Mouse (Mus musculus) neural tube, embryonic 12.5 days (tissue): Measurements from ENCODE around the gene Ftl1. TPM values are rescaled to one million over a fixed set of nuclear protein-coding genes. Genes with fewer than 3 reads are reported as not detected.
"Not testable (repeated sequence)": the region's sequence is repeated elsewhere in the genome, so short reads cannot be mapped to it uniquely, and the experiment has no call there.

ENCODE experiments used
- ATAC-seq: fragments of 200-750 bp; cut with Nextera tagmentation; 2 replicates; pipeline ENCODE4 v1.8.0; 2017; ENCODE audit warnings: low read depth, mild to moderate bottlenecking, moderate TSS enrichment, moderate library complexity; ENCODE audit not compliant: low FRiP score
- H3K27ac ChIP-seq: fragments of 300-500 bp; sonication (generic); 2 replicates; pipeline ENCODE4 v1.5.1; 2016
- H3K27me3 ChIP-seq: fragments of 300-500 bp; sonication (generic); replicated peaks from 2 replicates; pipeline ENCODE4 v1.6.1; 2016; ENCODE audit warnings: mild to moderate bottlenecking
- H3K36me3 ChIP-seq: fragments of 300-500 bp; sonication (generic); 2 replicates; pipeline ENCODE4 v1.6.1; 2016; ENCODE audit warnings: mild to moderate bottlenecking
- H3K4me1 ChIP-seq: fragments of 300-500 bp; sonication (generic); 2 replicates; pipeline ENCODE4 v1.6.1; 2016
- H3K4me2 ChIP-seq: fragments of 300-500 bp; sonication (generic); replicated peaks from 2 replicates; pipeline ENCODE4 v1.6.1; 2016; ENCODE audit warnings: mild to moderate bottlenecking
- H3K4me3 ChIP-seq: fragments of 300-500 bp; sonication (generic); 2 replicates; pipeline ENCODE4 v1.5.1; 2016
- H3K9ac ChIP-seq: fragments of 300-500 bp; sonication (generic); 2 replicates; pipeline ENCODE4 v1.6.1; 2016; ENCODE audit warnings: mild to moderate bottlenecking
- H3K9me3 ChIP-seq: fragments of 300-500 bp; sonication (generic); 2 replicates; pipeline ENCODE4 v1.6.1; 2016; ENCODE audit warnings: mild to moderate bottlenecking
- WGBS: fragments of 180-500 bp; shearing (Covaris S2); methylation state at CpG from one replicate; pipeline ENCODE4 v1.1.7; 2016; 5-methylcytosine and 5-hydroxymethylcytosine counted together
- polyA plus RNA-seq: library from polyadenylated mRNA; unstranded; fragments of >200 nt; fragmentation: Nextera tagmentation; extraction: Ambion mirVana; gene quantifications from 2 replicates; pipeline ENCODE4 v1.2.1, GENCODE M21; 2016

The Ftl1 gene
- polyA plus RNA-seq, 1 experiment from 2014 or later, result 5,746 TPM

DNA sequence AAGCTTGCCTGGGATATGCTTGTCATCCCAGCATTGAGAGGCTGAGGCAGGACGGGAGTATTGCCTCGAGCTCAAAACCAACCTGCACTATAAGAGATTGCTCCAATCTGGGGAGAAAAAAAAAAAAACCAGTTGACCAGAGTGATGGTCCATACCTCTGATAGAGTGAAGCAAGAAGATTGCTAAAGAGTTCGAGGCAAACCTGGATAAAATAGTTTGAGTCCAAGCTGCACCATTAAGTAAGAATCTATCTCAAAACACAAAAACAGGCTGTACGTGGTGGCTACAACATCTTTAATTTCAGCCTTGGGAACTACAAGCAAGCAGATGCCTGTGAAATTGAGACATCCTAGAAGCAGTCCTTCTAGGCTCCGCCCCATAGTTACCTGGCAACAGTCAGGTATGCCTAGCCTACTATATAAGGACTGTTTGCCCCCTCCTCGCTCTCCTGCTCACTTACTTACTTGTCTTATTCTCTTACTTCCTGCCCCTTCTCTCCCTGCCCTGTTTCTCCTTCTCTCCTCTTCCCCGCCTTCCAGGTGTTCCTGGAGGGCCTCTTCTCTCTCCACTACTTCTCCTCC is 7.5 kb upstream of the Ftl1 start:
- ATAC-seq, result peak; percentile 41
- Histone ChIP-seq H3K9me3 (no peaks in the 10 kb centered on the region), H3K27ac (no peak overlapping the region), H3K9ac (peak overlapping the region; percentile 89; the same call in 1 of the 2 replicates), H3K36me3 (peaks cover 33% of the 10 kb centered on the region), H3K27me3 (no peaks in the 10 kb centered on the region), H3K4me3 (peak overlapping the region; percentile 91), H3K4me2 (peak overlapping the region; percentile 77), H3K4me1 (peaks cover 20% of the 10 kb centered on the region)
- WGBS, result 40% methylated on average over 7 of the region's 7 CpGs

DNA sequence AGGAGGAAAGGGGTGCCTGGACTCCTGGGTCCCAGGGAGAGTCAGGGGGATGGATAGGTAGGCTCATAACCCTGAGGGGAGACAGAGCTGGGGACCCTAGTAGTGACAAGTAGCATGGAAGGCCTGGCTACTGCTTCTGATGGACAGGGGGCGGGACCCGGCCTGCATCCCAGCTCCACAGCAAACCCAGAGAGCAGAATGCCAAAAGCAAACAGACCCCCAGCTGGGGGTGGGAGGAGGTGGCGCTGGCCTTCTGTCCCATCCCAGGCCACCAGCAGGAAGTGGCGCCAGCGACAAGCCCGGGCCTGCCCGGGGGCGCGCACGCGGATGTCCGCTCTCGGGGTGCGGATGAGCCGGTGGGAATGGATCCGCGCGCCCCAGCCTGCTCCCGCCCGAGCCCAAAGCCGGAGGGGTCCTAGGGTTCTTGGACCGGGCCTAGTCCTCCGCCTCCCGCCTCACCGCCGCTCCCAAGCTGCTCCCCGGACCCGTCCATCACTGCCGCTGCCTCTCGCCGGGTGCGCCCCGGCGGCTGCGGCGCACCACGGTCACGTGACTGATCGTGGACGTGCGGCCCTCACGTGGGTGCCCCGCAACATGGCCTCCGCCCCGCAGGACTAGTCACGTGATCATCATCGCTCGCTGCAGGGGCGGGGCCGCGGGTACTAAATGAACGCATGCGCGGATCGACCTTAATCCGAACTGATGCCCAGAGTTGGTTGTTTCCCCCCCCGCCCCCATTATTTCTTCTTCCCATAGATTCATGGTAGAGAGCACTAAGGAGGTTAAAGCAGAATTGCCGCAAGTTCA is 6.8 kb upstream of the Ftl1 start, which contains the start of gene Bax:
Gene Bax, minus strand, starts transcription at position 616 of the 807 bp plus-strand sequence.
- Histone ChIP-seq H3K36me3 (peaks cover 34% of the 10 kb centered on the region), H3K9ac (peak within 1 kb of the TSS; percentile 89), H3K27ac (no peak within 1 kb of the TSS), H3K4me2 (peak within 1 kb of the TSS; percentile 77), H3K4me1 (peaks cover 23% of the 10 kb centered on the region), H3K27me3 (no peaks in the 10 kb centered on the region), H3K4me3 (peak within 1 kb of the TSS; percentile 91), H3K9me3 (no peaks in the 10 kb centered on the region)
- peak; percentile 72 for ATAC-seq
- WGBS, result under 1% methylated on average over 58 of the region's 58 CpGs

DNA sequence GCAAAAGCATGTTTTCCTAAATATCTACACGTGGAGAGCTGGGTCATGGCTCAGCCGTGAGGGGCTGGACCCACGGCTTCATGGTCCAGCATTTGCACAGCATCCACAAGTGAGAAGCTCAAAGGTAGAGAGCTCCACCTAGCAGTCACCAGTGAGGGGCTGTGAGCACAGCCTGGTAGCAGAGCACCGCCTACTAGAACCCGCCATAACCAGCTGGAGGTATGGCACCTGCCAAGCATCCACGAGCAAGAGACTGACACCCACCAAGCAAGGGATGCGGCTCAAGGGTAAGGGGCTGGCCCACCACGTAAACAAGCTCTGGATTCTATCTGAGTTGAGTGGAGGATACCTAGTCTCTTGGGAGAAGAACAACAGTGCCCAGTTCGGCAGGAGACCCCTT is 5.9 kb upstream of the Ftl1 start:
- H3K4me1 ChIP-seq, result peaks cover 30% of the 10 kb centered on the region
- ATAC-seq, result no peak
- no peak overlapping the region for H3K27ac ChIP-seq
- peaks cover 34% of the 10 kb centered on the region for H3K36me3 ChIP-seq
- peak overlapping the region; percentile 77 for H3K4me2 ChIP-seq
- H3K9me3 ChIP-seq, result no peaks in the 10 kb centered on the region
- peak overlapping the region; percentile 91 for H3K4me3 ChIP-seq
- 82% methylated on average over 9 of the region's 9 CpGs for WGBS
- peak overlapping the region; percentile 89 for H3K9ac ChIP-seq
- no peaks in the 10 kb centered on the region for H3K27me3 ChIP-seq

DNA sequence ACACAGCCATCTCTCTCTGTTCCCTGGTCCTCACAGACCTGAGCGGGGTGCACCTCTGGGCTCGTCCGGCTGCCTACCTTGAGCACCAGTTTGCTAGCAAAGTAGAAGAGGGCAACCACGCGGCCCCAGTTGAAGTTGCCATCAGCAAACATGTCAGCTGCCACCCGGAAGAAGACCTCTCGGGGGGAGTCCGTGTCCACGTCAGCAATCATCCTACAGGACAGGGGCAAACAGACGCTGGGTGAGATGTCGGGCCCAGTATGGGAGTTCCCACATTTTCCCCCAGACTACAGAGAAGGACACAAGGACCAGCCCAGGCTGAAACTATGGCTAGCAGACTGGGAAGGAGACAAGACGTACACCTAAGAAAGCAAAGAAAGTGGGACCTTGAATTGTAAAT is 5.4 kb upstream of the Ftl1 start:
- H3K4me3 ChIP-seq, result 0 out of 2 replicates have a peak overlapping the region, but pooled peaks have one; percentile 91
- WGBS, result 96% methylated on average over 12 of the region's 12 CpGs
- H3K4me2 ChIP-seq, result peak overlapping the region; percentile 77
- H3K9me3 ChIP-seq, result no peaks in the 10 kb centered on the region
- no peaks in the 10 kb centered on the region for H3K27me3 ChIP-seq
- ATAC-seq, result no peak
- H3K9ac ChIP-seq, result no peak overlapping the region
- peaks cover 34% of the 10 kb centered on the region for H3K4me1 ChIP-seq
- H3K27ac ChIP-seq, result no peak overlapping the region
- H3K36me3 ChIP-seq, result peaks cover 34% of the 10 kb centered on the region

DNA sequence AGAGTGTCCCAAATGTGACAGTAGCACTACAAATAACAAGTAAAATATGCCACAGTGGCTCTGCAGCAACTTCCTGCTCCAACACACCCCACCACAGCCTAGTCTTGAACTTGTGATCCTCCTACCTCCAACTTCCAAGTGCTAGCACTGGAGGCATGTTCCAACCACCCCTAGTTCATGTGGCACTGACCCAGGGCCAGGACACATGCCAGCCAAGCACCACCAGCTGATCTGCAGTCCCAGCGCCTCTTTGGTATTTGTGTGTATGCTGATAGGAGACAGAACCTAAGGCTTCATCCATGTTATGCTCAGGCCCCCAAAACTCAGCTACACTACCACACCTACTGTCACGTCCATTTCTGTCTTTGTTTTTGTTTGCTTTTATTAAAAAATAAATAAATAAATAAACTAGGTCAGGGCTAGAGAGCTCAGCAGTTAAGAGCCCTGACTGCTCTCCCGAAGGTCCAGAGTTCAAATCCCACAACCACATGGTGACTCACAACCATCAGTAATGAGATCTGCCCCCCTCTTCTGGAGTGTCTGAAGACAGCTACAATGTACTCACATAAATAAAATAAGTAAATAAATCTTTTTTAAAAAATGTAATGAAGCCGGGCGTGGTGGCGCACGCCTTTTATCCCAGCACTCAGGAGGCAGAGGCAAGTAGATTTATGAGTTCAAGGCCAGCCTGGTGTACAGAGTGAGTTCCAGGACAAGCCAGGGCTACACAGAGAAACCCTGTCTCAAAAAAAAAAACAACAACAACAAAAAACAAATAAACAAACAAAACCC is 4.5 kb upstream of the Ftl1 start:
- no peak overlapping the region for H3K4me2 ChIP-seq
- H3K9ac ChIP-seq, result no peak overlapping the region
- H3K27ac ChIP-seq, result no peak overlapping the region
- H3K4me3 ChIP-seq, result no peak overlapping the region
- WGBS, result 93% methylated on average over 7 of the region's 7 CpGs
- no peak for ATAC-seq
- H3K4me1 ChIP-seq, result peaks cover 34% of the 10 kb centered on the region
- H3K9me3 ChIP-seq, result no peaks in the 10 kb centered on the region
- H3K27me3 ChIP-seq, result no peaks in the 10 kb centered on the region
- peaks cover 34% of the 10 kb centered on the region for H3K36me3 ChIP-seq

DNA sequence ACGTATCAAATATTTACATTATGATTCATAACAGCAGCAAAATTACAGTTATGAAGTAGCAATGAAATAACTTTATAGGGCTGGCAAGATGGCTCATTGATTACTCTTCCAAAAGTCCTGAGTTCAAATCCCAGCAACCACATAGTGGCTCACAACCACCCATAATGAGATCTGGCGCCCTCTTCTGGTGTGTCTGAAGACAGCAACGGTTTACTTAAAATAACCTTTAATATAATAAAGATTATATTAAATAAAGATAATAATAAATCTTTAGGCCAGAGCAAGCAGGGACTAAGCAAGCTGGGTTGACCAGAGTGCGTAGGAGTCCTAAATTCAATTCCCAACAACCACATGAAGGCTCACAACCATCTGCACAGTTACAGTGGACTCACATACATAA is 3.2 kb upstream of the Ftl1 start:
- H3K9ac ChIP-seq, H3K4me3 ChIP-seq, ATAC-seq, H3K4me2 ChIP-seq, H3K9me3 ChIP-seq, H3K27ac ChIP-seq, H3K27me3 ChIP-seq: not testable (repeated sequence)
- Histone ChIP-seq H3K4me1 (peaks cover 39% of the 10 kb centered on the region), H3K36me3 (peaks cover 39% of the 10 kb centered on the region)
- WGBS, result 86% methylated on average over 4 of the region's 4 CpGs

DNA sequence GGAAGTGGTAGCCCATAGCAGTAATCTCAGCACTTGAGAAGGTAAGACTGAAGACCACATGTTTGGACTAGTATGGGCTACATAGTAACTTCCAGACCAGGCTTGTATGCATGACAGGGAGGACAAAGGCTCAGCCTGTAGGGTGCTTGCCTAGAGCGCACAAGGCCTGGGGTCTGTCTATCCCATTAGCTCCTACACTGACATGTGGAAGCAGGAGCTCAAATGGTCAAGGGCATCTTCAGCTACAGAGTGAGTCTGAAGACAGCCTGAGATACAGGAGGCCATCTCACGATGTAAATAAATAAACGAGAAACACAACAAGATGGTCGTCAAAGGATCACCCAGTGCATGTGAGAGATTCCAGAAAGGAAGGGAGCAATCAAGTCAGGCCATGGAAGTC is 2.6 kb upstream of the Ftl1 start:
- 90% methylated on average over 4 of the region's 4 CpGs for WGBS
- Histone ChIP-seq H3K9me3 (no peaks in the 10 kb centered on the region), H3K9ac (no peak overlapping the region), H3K4me3 (no peak overlapping the region), H3K4me1 (peaks cover 44% of the 10 kb centered on the region), H3K36me3 (peaks cover 44% of the 10 kb centered on the region), H3K27ac (no peak overlapping the region), H3K4me2 (no peak overlapping the region), H3K27me3 (no peaks in the 10 kb centered on the region)
- ATAC-seq, result no peak

DNA sequence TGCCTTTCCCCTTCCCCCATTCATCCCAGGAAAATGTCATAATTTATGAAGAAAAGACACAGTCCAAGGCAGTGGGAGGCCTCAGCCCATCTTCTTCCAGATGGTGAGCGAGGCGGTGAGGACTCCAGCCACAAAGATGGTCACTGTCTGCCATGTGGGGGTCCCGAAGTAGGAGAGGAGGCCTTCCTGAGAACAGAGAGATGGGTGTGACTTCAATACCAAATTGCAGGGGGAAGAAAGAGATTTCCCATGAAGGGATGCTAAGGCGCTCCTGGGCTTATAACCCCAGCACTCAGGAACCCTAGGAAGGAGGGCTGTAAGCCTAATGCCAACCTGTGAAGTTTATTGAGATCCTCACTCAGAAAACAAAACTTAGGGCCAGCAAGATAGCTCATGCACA is 2.1 kb upstream of the Ftl1 start:
- Histone ChIP-seq H3K4me1 (peaks cover 46% of the 10 kb centered on the region), H3K27me3 (no peaks in the 10 kb centered on the region), H3K4me2 (no peak overlapping the region), H3K27ac (no peak overlapping the region), H3K36me3 (peaks cover 49% of the 10 kb centered on the region), H3K4me3 (no peak overlapping the region), H3K9ac (no peak overlapping the region), H3K9me3 (no peaks in the 10 kb centered on the region)
- 78% methylated on average over 4 of the region's 4 CpGs for WGBS
- ATAC-seq, result no peak

DNA sequence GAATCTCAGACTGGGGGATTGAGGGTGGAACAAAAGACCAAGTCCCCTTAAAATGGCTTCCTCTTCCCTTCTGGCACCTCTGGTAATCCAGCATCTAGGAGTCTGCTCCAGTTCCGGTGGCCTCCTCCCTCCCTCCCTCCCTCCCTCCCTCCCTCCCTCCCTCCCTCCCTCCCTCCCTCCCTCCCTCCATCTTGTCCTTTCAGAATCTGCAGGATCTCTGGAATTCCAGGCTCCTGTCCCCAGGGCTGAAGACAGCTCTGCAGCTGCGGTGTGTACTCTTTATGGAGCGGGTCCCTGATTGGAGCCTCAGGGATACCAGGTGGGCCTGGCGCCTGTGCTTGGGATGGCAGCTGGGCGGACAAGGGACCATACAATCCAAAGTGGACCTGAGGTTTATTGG is 1.6 kb upstream of the Ftl1 start:
- no peak for ATAC-seq
- H3K27ac ChIP-seq, result peak overlapping the region; percentile 58; the same call in 1 of the 2 replicates
- H3K9me3 ChIP-seq, result no peaks in the 10 kb centered on the region
- 40% methylated on average over 4 of the region's 5 CpGs for WGBS
- H3K4me1 ChIP-seq, result peaks cover 47% of the 10 kb centered on the region
- peak overlapping the region; percentile 59 for H3K4me2 ChIP-seq
- H3K4me3 ChIP-seq, result no peak overlapping the region
- H3K27me3 ChIP-seq, result no peaks in the 10 kb centered on the region
- peaks cover 49% of the 10 kb centered on the region for H3K36me3 ChIP-seq
- no peak overlapping the region for H3K9ac ChIP-seq

DNA sequence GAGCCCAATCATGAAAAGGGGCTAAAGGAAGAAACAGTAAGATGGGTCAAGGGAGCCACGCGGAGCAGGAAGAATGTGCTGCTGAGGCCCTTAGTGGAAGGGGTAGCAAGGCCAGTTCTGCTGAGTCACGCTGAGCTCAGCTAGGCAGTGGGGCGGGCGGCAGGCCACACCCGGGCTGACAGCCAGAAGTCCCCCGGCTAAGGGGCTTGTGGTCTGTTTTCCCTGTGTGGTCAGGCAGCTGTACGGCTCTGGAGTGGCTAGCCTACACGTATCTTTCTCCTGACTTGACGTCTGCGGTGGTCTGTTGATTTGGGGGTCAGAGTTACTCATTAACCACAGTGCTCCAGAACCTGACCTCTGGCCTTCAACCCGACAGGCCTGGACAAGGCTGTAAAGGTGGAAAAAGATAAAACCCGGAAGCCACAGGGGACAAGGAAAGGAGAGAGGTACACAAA is 1.2 kb upstream of the Ftl1 start:
- 32% methylated on average over 13 of the region's 13 CpGs for WGBS
- H3K4me3 ChIP-seq, result no peak overlapping the region
- peaks cover 43% of the 10 kb centered on the region for H3K4me1 ChIP-seq
- ATAC-seq, result no peak
- H3K4me2 ChIP-seq, result peak overlapping the region; percentile 59
- peak overlapping the region; percentile 58 for H3K27ac ChIP-seq
- no peaks in the 10 kb centered on the region for H3K9me3 ChIP-seq
- no peaks in the 10 kb centered on the region for H3K27me3 ChIP-seq
- H3K9ac ChIP-seq, result peak overlapping the region; percentile 26; the same call in 1 of the 2 replicates
- peaks cover 49% of the 10 kb centered on the region for H3K36me3 ChIP-seq

DNA sequence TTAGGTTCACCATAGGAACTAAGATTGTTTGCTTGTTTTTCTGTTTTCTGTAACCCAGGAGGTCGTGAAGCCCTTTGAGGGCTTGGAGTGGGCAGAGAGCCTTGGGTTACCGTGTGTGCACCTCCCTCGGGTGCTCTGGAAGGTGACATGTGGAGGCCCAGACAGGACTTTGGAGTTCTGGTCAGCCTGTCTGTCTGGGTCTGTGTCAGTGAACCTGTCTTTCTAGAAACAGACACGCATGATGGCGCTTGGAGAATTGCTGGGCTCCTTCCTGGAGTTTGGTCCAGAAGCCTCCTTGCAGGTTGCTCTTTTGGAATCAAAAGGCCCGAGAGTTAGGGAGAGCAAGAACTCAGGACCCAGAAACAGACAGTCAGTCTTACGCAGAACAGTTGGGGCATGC is 693 bp upstream of the Ftl1 start:
- no peaks in the 10 kb centered on the region for H3K9me3 ChIP-seq
- H3K36me3 ChIP-seq, result peaks cover 48% of the 10 kb centered on the region
- 0 out of 2 replicates have a peak overlapping the region, but pooled peaks have one; percentile 26 for H3K9ac ChIP-seq
- 82% methylated on average over 7 of the region's 7 CpGs for WGBS
- H3K4me2 ChIP-seq, result peak overlapping the region; percentile 59
- peak overlapping the region; percentile 72; the same call in 1 of the 2 replicates for H3K4me3 ChIP-seq
- ATAC-seq, result peak; percentile 7; the same call in 1 of the 2 replicates
- H3K4me1 ChIP-seq, result peaks cover 38% of the 10 kb centered on the region
- no peaks in the 10 kb centered on the region for H3K27me3 ChIP-seq
- peak overlapping the region; percentile 58; the same call in 1 of the 2 replicates for H3K27ac ChIP-seq
